Mouse (Mus musculus) kidney, postnatal 0 days (tissue): ENCODE results near the gene Secisbp2l. TPM values are rescaled to one million over a fixed set of nuclear protein-coding genes. Genes with fewer than 3 reads are reported as not detected.

Experiments
- ATAC-seq: fragments of 200-750 bp; cut with Nextera tagmentation; replicated peaks from 2 replicates; pipeline ENCODE4 v1.8.0; 2017; ENCODE audit warnings: low read depth, moderate number of reproducible peaks, moderate TSS enrichment, moderate library complexity; ENCODE audit not compliant: low FRiP score
- DNase-seq: peaks from one replicate; pipeline ENCODE4 v3.0.0-alpha.2; 2016; ENCODE audit warnings: low spot score
- H3K27ac ChIP-seq: fragments of 300-500 bp; sonication (generic); 2 replicates; pipeline ENCODE4 v1.5.1; 2014; ENCODE audit warnings: mild to moderate bottlenecking
- H3K27me3 ChIP-seq: fragments of 300-500 bp; sonication (generic); 2 replicates; pipeline ENCODE4 v1.6.1; 2014; ENCODE audit warnings: low read length, mixed read lengths; ENCODE audit not compliant: insufficient read depth
- H3K36me3 ChIP-seq: fragments of 300-500 bp; sonication (generic); 2 replicates; pipeline ENCODE4 v1.6.1; 2014; ENCODE audit warnings: low read length, mixed read lengths; ENCODE audit not compliant: insufficient read depth
- H3K4me1 ChIP-seq: fragments of 300-500 bp; sonication (generic); replicated peaks from 2 replicates; pipeline ENCODE4 v1.6.1; 2014; ENCODE audit warnings: antibody characterized with exemption, low read length, mixed read lengths; ENCODE audit not compliant: insufficient read depth
- H3K4me2 ChIP-seq: fragments of 300-500 bp; sonication (generic); 2 replicates; pipeline ENCODE4 v1.6.1; 2014; ENCODE audit warnings: mild to moderate bottlenecking, low read length, moderate library complexity, mixed read lengths
- H3K4me3 ChIP-seq: fragments of 300-500 bp; sonication (generic); replicated peaks from 2 replicates; pipeline ENCODE4 v1.5.1; 2014; ENCODE audit warnings: low read depth, low read length
- H3K9ac ChIP-seq: fragments of 300-500 bp; sonication (generic); 2 replicates; pipeline ENCODE4 v1.6.1; 2014; ENCODE audit warnings: low read depth, low read length
- H3K9me3 ChIP-seq: fragments of 300-500 bp; sonication (generic); replicated peaks from 2 replicates; pipeline ENCODE4 v1.6.1; 2016; ENCODE audit warnings: low read length, inconsistent platforms, mixed read lengths
- CTCF ChIP-seq: IDR thresholded peaks from 2 replicates; pipeline ENCODE4 v1.5.1; 2016; ENCODE audit warnings: antibody characterized with exemption, low read depth, mild to moderate bottlenecking, moderate library complexity
- WGBS: fragments of 180-500 bp; shearing (Covaris S2); extraction: QIAGEN DNeasy Blood & Tissue Kit; methylation state at CpG from one replicate; pipeline ENCODE4 v1.1.7; 2014; 5-methylcytosine and 5-hydroxymethylcytosine counted together
- polyA plus RNA-seq: library from polyadenylated mRNA; unstranded; fragments of >200 nt; fragmentation: Nextera tagmentation; extraction: Ambion mirVana; gene quantifications from 2 replicates; pipeline ENCODE4 v1.2.1, GENCODE M21; 2015

Secisbp2l gene
- polyA plus RNA-seq, 1 experiment from 2014 or later = 17.1 TPM

- ATAC-seq (no peak), DNase-seq (no peak)
- TF ChIP-seq CTCF = no peak
- Histone ChIP-seq H3K27me3 (no peaks in the 10 kb centered on the region), H3K36me3 (peaks cover 5% of the 10 kb centered on the region; the same call in 1 of the 2 replicates), H3K4me1 (peaks cover 17% of the 10 kb centered on the region), H3K4me2 (no peak overlapping the region), H3K4me3 (no peak overlapping the region), H3K9ac (no peak overlapping the region), H3K27ac (no peak overlapping the region), H3K9me3 (no peaks in the 10 kb centered on the region)
- 78% methylated on average over 12 of the region's 12 CpGs for WGBS
These were observed 4.3 kb downstream of the Secisbp2l start for GRCm38 (mm10) chr2:125778380-125778779.

- Histone ChIP-seq H3K27me3 (no peaks in the 10 kb centered on the region), H3K27ac (no peak overlapping the region), H3K4me3 (no peak overlapping the region), H3K4me2 (no peak overlapping the region), H3K9me3 (no peaks in the 10 kb centered on the region), H3K36me3 (peaks cover 10% of the 10 kb centered on the region), H3K4me1 (0 out of 2 replicates have a peak, but pooled peaks cover 12% of the 10 kb centered on the region), H3K9ac (no peak overlapping the region)
- ATAC-seq (no peak), DNase-seq (no peak)
- 94% methylated on average over 3 of the region's 3 CpGs for WGBS
- TF ChIP-seq CTCF = no peak
These were observed 5.7 kb downstream of the Secisbp2l start for GRCm38 (mm10) chr2:125777018-125777417.

- TF ChIP-seq CTCF = no peak
- 0 out of 2 replicates have a peak, but pooled peaks cover 7% of the 10 kb centered on the region for H3K4me1 ChIP-seq
- no peak overlapping the region for H3K4me3 ChIP-seq
- no peaks in the 10 kb centered on the region for H3K27me3 ChIP-seq
- H3K27ac ChIP-seq = no peak overlapping the region
- H3K4me2 ChIP-seq = no peak overlapping the region
- no peak overlapping the region for H3K9ac ChIP-seq
- no peak for ATAC-seq
- DNase-seq = no peak
- H3K36me3 ChIP-seq = peaks cover 10% of the 10 kb centered on the region
- 90% methylated on average over 7 of the region's 7 CpGs for WGBS
- H3K9me3 ChIP-seq = no peaks in the 10 kb centered on the region
These were observed 7.0 kb downstream of the Secisbp2l start for GRCm38 (mm10) chr2:125775661-125776060.

- no peak overlapping the region for H3K9ac ChIP-seq
- no peak for TF ChIP-seq CTCF
- H3K36me3 ChIP-seq = peaks cover 15% of the 10 kb centered on the region
- H3K4me3 ChIP-seq = no peak overlapping the region
- H3K27ac ChIP-seq = no peak overlapping the region
- no peaks in the 10 kb centered on the region for H3K9me3 ChIP-seq
- no peak overlapping the region for H3K4me2 ChIP-seq
- DNase-seq (no peak), ATAC-seq (no peak)
- 86% methylated on average over 4 of the region's 4 CpGs for WGBS
- H3K4me1 ChIP-seq = 0 out of 2 replicates have a peak, but pooled peaks cover 1% of the 10 kb centered on the region
- H3K27me3 ChIP-seq = no peaks in the 10 kb centered on the region
These were observed 7.8 kb downstream of the Secisbp2l start for GRCm38 (mm10) chr2:125774846-125775245.

GRCm38 (mm10) chr2:125765029-125765428 is 17.6 kb downstream of the Secisbp2l start:
- 0 out of 2 replicates have a peak, but pooled peaks have one; percentile 17 for ATAC-seq
- WGBS = 84% methylated on average over 3 of the region's 3 CpGs

GRCm38 (mm10) chr2:125764531-125764930 is 18.1 kb downstream of the Secisbp2l start:
- no peak for DNase-seq
- H3K4me3 ChIP-seq = no peak overlapping the region
- H3K27me3 ChIP-seq = no peaks in the 10 kb centered on the region
- no peak overlapping the region for H3K27ac ChIP-seq
- no peak for TF ChIP-seq CTCF
- H3K9ac ChIP-seq = no peak overlapping the region
- no peaks in the 10 kb centered on the region for H3K9me3 ChIP-seq
- H3K36me3 ChIP-seq = peaks cover 45% of the 10 kb centered on the region
- no peak for ATAC-seq
- H3K4me2 ChIP-seq = no peak overlapping the region
- WGBS = 93% methylated on average over 5 of the region's 5 CpGs
- H3K4me1 ChIP-seq = no peaks in the 10 kb centered on the region

More at GRCm38 (mm10) chr2:125765029-125765428, 17.6 kb downstream of the Secisbp2l start:
- Histone ChIP-seq H3K4me1 (no peaks in the 10 kb centered on the region), H3K9me3 (no peaks in the 10 kb centered on the region), H3K4me3 (no peak overlapping the region), H3K4me2 (no peak overlapping the region), H3K9ac (no peak overlapping the region), H3K27ac (no peak overlapping the region), H3K36me3 (peaks cover 47% of the 10 kb centered on the region), H3K27me3 (no peaks in the 10 kb centered on the region)
- peak; percentile 24 for DNase-seq
- peak; percentile 66 for TF ChIP-seq CTCF

GRCm38 (mm10) chr2:125749330-125749729 is 33.3 kb downstream of the Secisbp2l start:
- no peak overlapping the region for H3K4me3 ChIP-seq
- 96% methylated on average over 2 of the region's 2 CpGs for WGBS
- H3K4me1 ChIP-seq = no peaks in the 10 kb centered on the region
- no peaks in the 10 kb centered on the region for H3K27me3 ChIP-seq
- TF ChIP-seq CTCF = no peak
- H3K27ac ChIP-seq = no peak overlapping the region
- ATAC-seq = no peak
- H3K4me2 ChIP-seq = no peak overlapping the region
- no peaks in the 10 kb centered on the region for H3K9me3 ChIP-seq
- no peak for DNase-seq
- no peak overlapping the region for H3K9ac ChIP-seq
- peaks cover 69% of the 10 kb centered on the region for H3K36me3 ChIP-seq
